Mouse (Mus musculus) erythroblast, embryonic 14.5 days (primary cell): ENCODE results near the gene AA467197.

Experiments used
- GATA1 ChIP-seq: IDR thresholded peaks from 2 replicates; pipeline ENCODE4 v1.6.1; 2012; ENCODE audit warnings: low read length, inconsistent platforms, mixed read lengths
- TAL1 ChIP-seq: IDR thresholded peaks from 3 replicates; pipeline ENCODE4 v1.6.1; 2012; ENCODE audit warnings: low read length, inconsistent platforms, mixed read lengths

GRCm38 (mm10) chr2:122629871-122630270 lies 6.9 kb upstream of the AA467197 start:
- no peak for TF ChIP-seq GATA1
- no peak for TF ChIP-seq TAL1
